8 mouse cellular contexts compared by ENCODE assay signal in genomic region chr14:20702096-20702740, GRCm38 (mm10). TPM values are rescaled to one million over a fixed set of nuclear protein-coding genes. Genes with fewer than 3 reads are reported as not detected.
DNase-seq lines count a peak whose midpoint lies in the region; ATAC-seq and TF ChIP-seq lines count a peak whose summit lies in the region.

No protein-coding gene starts in this region.

- peak overlapping the region; percentile 74 for H3K9ac ChIP-seq in limb, embryonic 15.5 days
- peak overlapping the region; percentile 86 for H3K9ac ChIP-seq in stomach, postnatal 0 days (ENCODE audit: low read length)

- no peaks in the 10 kb centered on the region for H3K9me3 ChIP-seq in limb, embryonic 15.5 days
- H3K9me3 ChIP-seq in stomach, postnatal 0 days (ENCODE audit: control insufficient read depth, low read length) = no peaks in the 10 kb centered on the region

- no peak for TF ChIP-seq POLR2A in testis, adult 2 months (IDR thresholded peaks at IDR 0.05; ENCODE audit: control insufficient read depth, low read depth, low read length)

- H3K4me3 ChIP-seq in testis, adult 2 months (ENCODE audit: control insufficient read depth, low read depth, low read length) = peak overlapping the region; percentile 91
- peak overlapping the region; percentile 73 for H3K4me3 ChIP-seq in limb, embryonic 15.5 days
- peak overlapping the region; percentile 73 for H3K4me3 ChIP-seq in stomach, postnatal 0 days (ENCODE audit: low read depth, low read length)

- TF ChIP-seq EP300 in stomach, postnatal 0 days (optimal IDR thresholded peaks at IDR 0.05) = no peak

- DNase-seq in embryo, embryonic 10.5 days (ENCODE audit: low spot score) = peak; percentile 13
- DNase-seq in embryo, embryonic 10 days (ENCODE audit: low spot score) = no peak
- DNase-seq in testis, postnatal 10 days (ENCODE audit: low spot score) = no peak
- no peak for DNase-seq in stomach, postnatal 0 days (ENCODE audit: low spot score)
- DNase-seq in layer of hippocampus, adult 18-20 months (ENCODE audit: low spot score in 2 of 2) = no peak
- no peak for DNase-seq in kidney, postnatal 10 days

- peak overlapping the region; percentile 80 for H3K27ac ChIP-seq in testis, adult 2 months (ENCODE audit: control insufficient read depth, insufficient read depth, low read depth, low read length)
- H3K27ac ChIP-seq in limb, embryonic 15.5 days = peak overlapping the region; percentile 93
- peak overlapping the region; percentile 93 for H3K27ac ChIP-seq in stomach, postnatal 0 days (replicated peaks)

- TF ChIP-seq CTCF in testis, adult 2 months (IDR thresholded peaks at IDR 0.05; ENCODE audit: control insufficient read depth, insufficient read depth, insufficient replicate concordance, low read depth, low read length) = no peak
- no peak for TF ChIP-seq CTCF in stomach, postnatal 0 days (IDR thresholded peaks at IDR 0.05; ENCODE audit: low read depth)

- peak overlapping the region; percentile 55 for H3K4me2 ChIP-seq in limb, embryonic 15.5 days
- peak overlapping the region; percentile 60 for H3K4me2 ChIP-seq in stomach, postnatal 0 days (replicated peaks; ENCODE audit: low read depth)

- H3K4me1 ChIP-seq in testis, adult 2 months (ENCODE audit: control insufficient read depth, insufficient read depth, low read length) = no peaks in the 10 kb centered on the region; the same call in 1 of the 2 replicates
- H3K4me1 ChIP-seq in limb, embryonic 15.5 days = peaks cover 34% of the 10 kb centered on the region
- H3K4me1 ChIP-seq in stomach, postnatal 0 days (replicated peaks; ENCODE audit: control insufficient read depth, insufficient read depth) = no peaks in the 10 kb centered on the region

- ATAC-seq in limb, embryonic 15.5 days (ENCODE audit: insufficient number of reproducible peaks, low FRiP score, low TSS enrichment, low read depth) = peak; percentile 28; the same call in 1 of the 2 replicates
- peak; percentile 22; the same call in 1 of the 2 replicates for ATAC-seq in stomach, postnatal 0 days (ENCODE audit: low FRiP score, low TSS enrichment)

- 8% methylated on average over 15 of the region's 15 CpGs for WGBS in limb, embryonic 15.5 days
- WGBS in stomach, postnatal 0 days = 4% methylated on average over 15 of the region's 15 CpGs

- H3K27me3 ChIP-seq in testis, adult 2 months (ENCODE audit: control insufficient read depth, insufficient read depth, low read length) = no peaks in the 10 kb centered on the region
- H3K27me3 ChIP-seq in limb, embryonic 15.5 days = no peaks in the 10 kb centered on the region
- H3K27me3 ChIP-seq in stomach, postnatal 0 days (ENCODE audit: control insufficient read depth, insufficient read depth, low read length) = no peaks in the 10 kb centered on the region

- H3K36me3 ChIP-seq in testis, adult 2 months (ENCODE audit: control insufficient read depth, insufficient read depth, low read length) = no peaks in the 10 kb centered on the region
- peaks cover 29% of the 10 kb centered on the region for H3K36me3 ChIP-seq in limb, embryonic 15.5 days
- no peaks in the 10 kb centered on the region for H3K36me3 ChIP-seq in stomach, postnatal 0 days (ENCODE audit: control insufficient read depth, insufficient read depth, low read length)

RNA-seq across cellular contexts. Expression of gene Chchd1, which starts 0.6 kb away (rescaled TPM):
- polyA plus RNA-seq in testis, adult 2 months (2012; rRNA removed) = 36.1 and 36.2 TPM in 2 replicates
- polyA plus RNA-seq in limb, embryonic 15.5 days (2015; fragmentation: Nextera tagmentation; extraction: Ambion mirVana) = 144 and 165 TPM in 2 replicates
- polyA plus RNA-seq in stomach, postnatal 0 days (2015; fragmentation: Nextera tagmentation; extraction: Ambion mirVana) = 145 and 159 TPM in 2 replicates
- 10 to 100 TPM; 53.1 to 53.3 TPM for total RNA-seq in layer of hippocampus, adult 18-20 months (2021)

RNA-seq across cellular contexts. Expression of gene Zswim8, which starts 5.1 kb away (rescaled TPM):
- polyA plus RNA-seq in testis, adult 2 months (2012; rRNA removed) = 149 and 156 TPM in 2 replicates
- polyA plus RNA-seq in limb, embryonic 15.5 days (2015; fragmentation: Nextera tagmentation; extraction: Ambion mirVana) = 28.0 and 34.5 TPM in 2 replicates
- 13.6 and 13.7 TPM in 2 replicates for polyA plus RNA-seq in stomach, postnatal 0 days (2015; fragmentation: Nextera tagmentation; extraction: Ambion mirVana)
- 100 to 1,000 TPM; 165 to 186 TPM for total RNA-seq in layer of hippocampus, adult 18-20 months (2021)

RNA-seq across cellular contexts. Expression of gene Fut11, which starts 7.5 kb away (rescaled TPM):
- polyA plus RNA-seq in testis, adult 2 months (2012; rRNA removed) = 2.1 and 2.3 TPM in 2 replicates
- 31.9 and 33.5 TPM in 2 replicates for polyA plus RNA-seq in limb, embryonic 15.5 days (2015; fragmentation: Nextera tagmentation; extraction: Ambion mirVana)
- polyA plus RNA-seq in stomach, postnatal 0 days (2015; fragmentation: Nextera tagmentation; extraction: Ambion mirVana) = 13.0 and 13.7 TPM in 2 replicates
- 10 to 100 TPM; 14.5 to 14.7 TPM for total RNA-seq in layer of hippocampus, adult 18-20 months (2021)

RNA-seq across cellular contexts. Expression of gene Sec24c, which starts 28.1 kb away (rescaled TPM):
- polyA plus RNA-seq in testis, adult 2 months (2012; rRNA removed) = 78.2 and 80.7 TPM in 2 replicates
- polyA plus RNA-seq in limb, embryonic 15.5 days (2015; fragmentation: Nextera tagmentation; extraction: Ambion mirVana) = 79.3 and 80.3 TPM in 2 replicates
- 41.4 and 42.9 TPM in 2 replicates for polyA plus RNA-seq in stomach, postnatal 0 days (2015; fragmentation: Nextera tagmentation; extraction: Ambion mirVana)
- 100 to 1,000 TPM in 1 of 2 experiments, 10 to 100 TPM in 1; 97.2 to 109 TPM for total RNA-seq in layer of hippocampus, adult 18-20 months (2021)

RNA-seq across cellular contexts. Expression of gene Ndst2, which starts 32.1 kb away (rescaled TPM):
- 33.2 and 39.0 TPM in 2 replicates for polyA plus RNA-seq in testis, adult 2 months (2012; rRNA removed)
- 33.7 and 34.2 TPM in 2 replicates for polyA plus RNA-seq in limb, embryonic 15.5 days (2015; fragmentation: Nextera tagmentation; extraction: Ambion mirVana)
- 9.6 and 12.0 TPM in 2 replicates for polyA plus RNA-seq in stomach, postnatal 0 days (2015; fragmentation: Nextera tagmentation; extraction: Ambion mirVana)
- total RNA-seq in layer of hippocampus, adult 18-20 months (2021) = 10 to 100 TPM; 14.9 to 17.6 TPM
